Mouse (Mus musculus) bone marrow, adult 2 months (tissue): Measurements from ENCODE around the gene Phf12.

Source experiments
- CTCF ChIP-seq: fragments of 200-500 bp; IDR thresholded peaks from 2 replicates; pipeline ENCODE4 v1.5.1; 2011; ENCODE audit warnings: low read length, control low read depth; ENCODE audit not compliant: control insufficient read depth, insufficient read depth
- POLR2A ChIP-seq: fragments of 200-500 bp; IDR thresholded peaks from 2 replicates; pipeline ENCODE4 v1.6.1; 2011; ENCODE audit warnings: low read depth, mild to moderate bottlenecking, control low read depth, low read length, borderline replicate concordance; ENCODE audit not compliant: control insufficient read depth

DNA sequence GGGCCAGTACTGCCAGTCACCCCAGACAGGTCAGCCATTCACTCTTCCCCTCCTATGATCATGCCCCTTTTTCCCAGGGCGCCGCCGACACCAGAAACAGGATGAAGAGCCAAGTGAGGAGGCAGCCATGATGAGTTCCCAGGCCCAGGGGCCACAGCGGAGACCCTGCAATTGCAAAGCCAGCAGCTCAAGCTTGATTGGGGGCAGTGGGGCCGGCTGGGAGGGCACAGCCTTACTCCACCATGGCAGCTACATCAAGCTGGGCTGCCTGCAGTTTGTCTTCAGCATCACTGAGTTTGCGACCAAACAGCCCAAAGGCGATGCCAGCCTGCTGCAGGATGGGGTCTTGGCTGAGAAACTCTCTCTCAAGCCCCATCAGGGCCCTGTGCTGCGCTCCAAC is 46.7 kb downstream of the Phf12 start:
- no peak for TF ChIP-seq CTCF
- no peak for TF ChIP-seq POLR2A
